Mouse (Mus musculus) CD4-positive naive resting alpha-beta T cell, adult 76 days (primary cell): ENCODE data around the gene Enpp5. TPM values are rescaled to one million over a fixed set of nuclear protein-coding genes. Genes with fewer than 3 reads are reported as not detected.

Experiments
- total RNA-seq: library from RNA; stranded (reverse); gene quantifications from one replicate; pipeline ENCODE4 v1.2.4, GENCODE M21; 2023

Gene Enpp5
- total RNA-seq = 3.3 TPM

DNA sequence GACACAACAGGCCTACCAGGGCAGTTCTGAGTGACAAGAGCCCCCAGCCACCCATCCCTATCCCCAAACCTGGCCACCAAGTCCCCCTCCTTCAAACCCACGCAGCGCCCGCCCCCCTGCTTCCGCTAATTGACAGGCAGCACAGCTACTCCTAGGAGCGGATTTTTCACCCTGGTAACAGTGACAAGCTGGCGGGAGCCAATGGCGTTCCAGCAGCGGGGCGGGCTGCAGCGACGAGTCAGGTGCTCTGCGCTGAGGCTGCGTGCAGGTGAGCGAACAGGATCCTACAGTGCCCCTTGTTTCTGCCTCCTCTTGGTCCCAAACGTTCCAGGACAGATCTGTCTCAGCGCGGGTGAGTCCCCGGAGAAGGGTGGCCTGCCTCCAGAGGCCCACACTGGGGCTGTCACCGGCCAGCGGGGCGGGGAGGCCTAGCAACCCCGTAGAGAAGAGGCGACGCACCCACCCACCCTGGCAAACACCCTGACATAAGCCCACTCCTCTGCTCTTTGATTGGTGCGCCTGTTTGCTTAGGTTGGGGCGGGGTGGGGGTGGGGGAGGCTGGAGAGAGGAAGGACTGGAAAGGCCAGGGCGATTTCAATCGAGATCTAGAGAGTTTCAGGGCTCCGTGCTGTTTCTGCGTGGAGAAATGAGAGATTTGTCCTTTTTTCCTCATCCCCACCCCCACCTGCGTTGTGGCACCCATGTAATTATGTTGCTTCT, at the start of gene Enpp5:
Enpp5 (plus strand) TSS at position 183 of the 720 bp plus-strand sequence.

DNA sequence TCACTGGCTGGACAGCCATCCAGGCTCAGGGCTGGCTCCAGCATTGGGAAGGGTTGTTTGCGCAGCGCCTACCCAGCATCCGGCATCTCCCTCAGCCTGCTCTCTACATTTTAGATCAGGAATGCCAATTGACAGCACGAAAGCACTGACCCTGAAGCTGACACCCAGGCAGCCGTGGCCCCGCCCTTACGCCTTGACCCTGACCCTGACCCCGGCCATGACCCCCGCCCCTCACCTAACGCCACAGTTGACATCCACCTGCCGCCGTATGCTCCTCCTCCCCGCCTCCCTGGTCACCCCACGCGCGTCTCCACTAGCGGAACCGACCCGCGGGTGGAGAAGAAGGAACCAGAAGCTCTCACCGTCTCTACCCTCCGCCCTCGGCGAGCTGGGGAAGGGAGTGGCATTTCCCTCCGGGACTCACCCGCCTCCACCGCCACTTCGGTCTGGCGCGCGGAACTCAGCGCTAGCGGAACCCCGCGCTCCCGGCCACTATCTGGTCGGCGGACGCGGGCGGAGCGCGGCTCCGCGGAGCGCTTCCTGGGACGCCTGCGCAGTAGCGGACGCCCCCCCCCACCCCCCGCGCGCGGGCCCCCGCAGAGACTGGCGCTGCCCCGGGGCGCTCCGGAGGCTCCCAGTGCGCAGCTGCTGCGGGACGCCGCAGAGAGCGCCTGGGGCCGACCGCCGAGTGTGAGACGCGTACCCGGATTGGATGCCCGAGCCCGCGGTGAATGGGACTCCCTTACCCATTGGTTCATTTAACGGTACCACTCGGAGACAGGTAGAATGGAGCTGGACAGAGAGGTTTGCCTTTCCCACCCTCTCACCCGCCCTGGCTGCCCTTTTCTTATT, 26.9 kb downstream of the Enpp5 start, which contains the start of gene Enpp4:
Enpp4 (minus strand) TSS at position 523 of the 852 bp plus-strand sequence.

Other genes with a start within 250 kb of the Enpp5 start
- gene Enpp4, start 27.0 kb downstream of the Enpp5 start, total RNA-seq = 9.8 TPM
- 0.12 TPM for gene Clic5, start 109.8 kb downstream of the Enpp5 start, total RNA-seq